Mouse (Mus musculus): ENCODE results near the gene Use1. TPM values are rescaled to one million over a fixed set of nuclear protein-coding genes. Genes with fewer than 3 reads are reported as not detected.

Use1 gene
- total and polyA plus RNA-seq, 3 experiments = 107 to 117 TPM; not detected in 1

DNA sequence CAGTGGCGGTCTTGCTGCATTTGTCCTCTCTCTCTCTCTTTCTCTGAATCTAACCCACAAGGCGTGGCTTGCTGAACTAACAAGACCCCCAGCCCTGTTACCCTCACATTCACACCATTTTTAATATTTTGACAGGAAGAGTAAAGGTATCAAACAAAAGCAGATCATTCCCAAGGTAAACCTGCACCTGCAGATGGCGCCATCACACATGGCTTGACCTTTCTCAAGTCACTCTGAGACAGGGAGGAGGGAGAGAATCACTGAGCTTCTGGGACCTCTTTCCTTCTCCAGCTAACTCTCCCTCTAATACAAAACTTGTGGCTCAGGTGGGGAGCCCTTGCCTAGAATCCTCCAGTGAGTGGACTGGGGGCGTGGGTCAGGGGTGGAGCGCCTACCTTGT is 26.0 kb upstream of the Use1 start:
- Histone ChIP-seq H3K27me3 (ENCODE audit: control insufficient read depth in 1 of 2, insufficient read depth in 2 of 2, low read length in 2 of 2) (no peaks in the 10 kb centered on the region), H3K36me3 (ENCODE audit: control insufficient read depth in 1 of 2, insufficient read depth in 2 of 2, low read length in 2 of 2) (peaks cover 0 to 3% of the 10 kb centered on the region in 2 experiments; a peak in 2 of 4 replicates), H3K9me3 (replicated peaks; ENCODE audit: insufficient read depth, low read length) (no peaks in the 10 kb centered on the region), H3K27ac (ENCODE audit: control insufficient read depth, low read depth, low read length) (no peak overlapping the region), H3K4me1 (ENCODE audit: control insufficient read depth in 1 of 2, insufficient read depth in 2 of 2, low read length in 2 of 2) (no peaks in the 10 kb centered on the region), H3K9ac (ENCODE audit: control insufficient read depth, low read depth, low read length, poor library complexity, severe bottlenecking) (no peak overlapping the region), H3K79me2 (ENCODE audit: control insufficient read depth, insufficient read depth, low read length, poor library complexity) (no peaks in the 10 kb centered on the region), H3K4me3 (ENCODE audit: control insufficient read depth in 1 of 2, insufficient read depth in 1 of 2, low read depth in 2 of 2, low read length in 2 of 2) (no peak overlapping the region)
- TF ChIP-seq SMC3 (IDR thresholded peaks at IDR 0.05; ENCODE audit: low read depth, low read length) = peak; percentile 52
- no peak for TF ChIP-seq USF2 (IDR thresholded peaks at IDR 0.05; ENCODE audit: borderline replicate concordance in 1 of 2, insufficient read depth in 1 of 2, low read depth in 1 of 2, low read length in 2 of 2)
- TF ChIP-seq CTCF (IDR thresholded peaks at IDR 0.05 in 2 of 3, conservative IDR thresholded peaks at IDR 0.05 in 1 of 3; ENCODE audit: control insufficient read depth in 1 of 3, insufficient read depth in 1 of 3, low read depth in 2 of 3, low read length in 3 of 3, poor library complexity in 1 of 3, severe bottlenecking in 1 of 3) = peak; percentile 48 to 74 (median 65); a peak in 5 of 6 replicates
- TF ChIP-seq RAD21 (IDR thresholded peaks at IDR 0.05; ENCODE audit: low read depth, low read length) = peak; percentile 53
- peak; percentile 60 for DNase-seq (ENCODE audit: low read depth, low spot score)

DNA sequence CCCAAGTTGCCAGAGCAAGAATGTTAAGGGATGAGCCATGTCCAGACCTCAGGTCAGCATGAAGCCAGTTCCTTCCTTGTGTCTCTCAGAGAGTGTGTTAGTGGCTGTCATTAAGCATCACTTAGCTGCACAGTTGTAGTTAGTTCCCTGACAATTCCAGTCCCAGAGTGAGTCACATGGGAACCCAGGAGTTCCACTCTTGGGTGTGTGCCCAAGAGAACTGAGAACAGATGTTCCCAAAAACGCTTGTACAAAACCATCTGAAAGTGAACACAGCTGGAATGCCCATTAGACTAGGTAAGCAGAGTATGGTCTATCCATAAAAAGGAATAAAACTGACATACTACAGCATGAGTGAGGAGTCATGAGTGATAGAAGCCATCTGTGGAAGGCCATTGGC is 20.1 kb upstream of the Use1 start:
- no peaks in the 10 kb centered on the region for H3K79me2 ChIP-seq (ENCODE audit: control insufficient read depth, insufficient read depth, low read length, poor library complexity)
- H3K9ac ChIP-seq (ENCODE audit: control insufficient read depth, low read depth, low read length, poor library complexity, severe bottlenecking) = no peak overlapping the region
- H3K9me3 ChIP-seq (replicated peaks; ENCODE audit: insufficient read depth, low read length) = no peaks in the 10 kb centered on the region
- TF ChIP-seq MYC (IDR thresholded peaks at IDR 0.05; ENCODE audit: low read depth, low read length) (no peak), GATA1 (IDR thresholded peaks at IDR 0.05; ENCODE audit: low read depth, low read length) (no peak), CHD2 (IDR thresholded peaks at IDR 0.05; ENCODE audit: low read length) (no peak), ZNF384 (IDR thresholded peaks at IDR 0.05; ENCODE audit: low read depth, low read length) (no peak), E2F4 (IDR thresholded peaks at IDR 0.05; ENCODE audit: borderline replicate concordance, low read depth, low read length) (no peak), TBP (IDR thresholded peaks at IDR 0.05; ENCODE audit: low read depth, low read length) (no peak), POLR2AphosphoS5 (IDR thresholded peaks at IDR 0.05; ENCODE audit: borderline replicate concordance, low read depth, low read length) (no peak), MAX (IDR thresholded peaks at IDR 0.05; ENCODE audit: low read length) (no peak), JUND (IDR thresholded peaks at IDR 0.05; ENCODE audit: low read depth, low read length) (no peak), BHLHE40 (IDR thresholded peaks at IDR 0.05; ENCODE audit: borderline replicate concordance, low read depth, low read length) (no peak), EP300 (IDR thresholded peaks at IDR 0.05; ENCODE audit: low read depth in 1 of 2, low read length in 2 of 2) (no peak), KAT2A (conservative IDR thresholded peaks at IDR 0.05; ENCODE audit: low read depth, low read length) (no peak)
- no peak for DNase-seq (ENCODE audit: low read depth, low spot score)
- no peak overlapping the region for H3K4me3 ChIP-seq (ENCODE audit: control insufficient read depth in 1 of 2, insufficient read depth in 1 of 2, low read depth in 2 of 2, low read length in 2 of 2)
- H3K36me3 ChIP-seq (ENCODE audit: control insufficient read depth in 1 of 2, insufficient read depth in 2 of 2, low read length in 2 of 2) = peaks cover 0 to 5% of the 10 kb centered on the region in 2 experiments; a peak in 2 of 4 replicates
- H3K27me3 ChIP-seq (ENCODE audit: control insufficient read depth in 1 of 2, insufficient read depth in 2 of 2, low read length in 2 of 2) = no peaks in the 10 kb centered on the region
- H3K4me1 ChIP-seq (ENCODE audit: control insufficient read depth in 1 of 2, insufficient read depth in 2 of 2, low read length in 2 of 2) = no peaks in the 10 kb centered on the region
- no peak overlapping the region for H3K27ac ChIP-seq (ENCODE audit: control insufficient read depth, low read depth, low read length)

All from MEL (cell line).